Mouse (Mus musculus): ENCODE measurements around the gene Gm17087. TPM values are rescaled to one million over a fixed set of nuclear protein-coding genes. Genes with fewer than 3 reads are reported as not detected.

Gene Gm17087
- polyA plus RNA-seq, 1 experiment = not detected

GRCm38 (mm10) chr17:8552346-8553035, 14.3 kb downstream of the Gm17087 start:
- Histone ChIP-seq H3K27ac (ENCODE audit: insufficient read depth, low read length) (no peak overlapping the region), H3K4me3 (ENCODE audit: insufficient read depth, low read length) (no peak overlapping the region), H3K4me1 (ENCODE audit: control insufficient read depth, insufficient read depth, low read length) (no peaks in the 10 kb centered on the region)
- TF ChIP-seq POLR2A (IDR thresholded peaks at IDR 0.05; ENCODE audit: extremely low read depth, insufficient read depth, low read length) (no peak), CTCF (IDR thresholded peaks at IDR 0.05; ENCODE audit: extremely low read depth, insufficient read depth, low read length) (no peak)

DNA sequence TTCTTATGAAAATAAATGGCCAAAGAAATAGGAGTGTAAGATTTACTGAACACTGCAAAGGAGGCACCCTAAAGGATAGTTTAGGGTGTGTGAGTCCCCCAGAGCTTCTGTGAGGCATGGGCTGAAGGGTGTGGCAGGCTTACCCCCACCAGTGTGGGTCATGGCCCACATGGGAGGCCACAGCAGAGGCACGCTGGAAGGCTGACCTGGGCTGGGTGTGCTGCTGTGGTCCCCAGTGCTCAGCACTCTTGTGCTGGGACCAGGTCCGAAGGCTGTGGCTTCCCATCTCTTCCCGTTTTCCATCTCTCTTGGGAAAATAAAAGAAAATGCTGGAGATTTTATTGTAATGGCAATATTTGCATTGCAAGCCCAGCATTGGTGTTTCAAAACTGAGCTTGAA, 15.1 kb downstream of the Gm17087 start:
- Histone ChIP-seq H3K27ac (ENCODE audit: insufficient read depth, low read length) (no peak overlapping the region), H3K4me3 (ENCODE audit: insufficient read depth, low read length) (no peak overlapping the region), H3K4me1 (ENCODE audit: control insufficient read depth, insufficient read depth, low read length) (no peaks in the 10 kb centered on the region)
- no peak for TF ChIP-seq CTCF (IDR thresholded peaks at IDR 0.05; ENCODE audit: extremely low read depth, insufficient read depth, low read length)

DNA sequence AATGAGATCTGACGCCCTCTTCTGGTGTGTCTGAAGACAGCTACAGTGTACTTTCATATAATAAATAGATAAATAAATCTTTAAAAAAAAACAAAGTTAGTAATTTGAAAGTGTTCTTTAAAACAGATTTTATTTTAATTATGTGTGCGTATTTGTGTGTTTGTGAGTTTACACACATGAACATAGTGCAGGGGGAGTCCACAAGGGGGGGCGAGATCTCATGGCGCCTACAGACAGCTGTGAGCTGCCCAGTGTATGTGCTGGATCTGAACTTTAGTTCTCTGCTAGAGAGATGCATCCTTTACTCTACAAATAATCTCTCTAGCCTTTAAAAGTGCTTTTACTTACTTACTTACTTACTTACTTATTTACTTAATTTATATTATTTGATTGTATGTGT, 18.0 kb downstream of the Gm17087 start:
- no peaks in the 10 kb centered on the region for H3K4me1 ChIP-seq (ENCODE audit: control insufficient read depth, insufficient read depth, low read length)
- no peak overlapping the region for H3K27ac ChIP-seq (ENCODE audit: insufficient read depth, low read length)
- H3K4me3 ChIP-seq (ENCODE audit: insufficient read depth, low read length) = no peak overlapping the region
- TF ChIP-seq CTCF (IDR thresholded peaks at IDR 0.05; ENCODE audit: extremely low read depth, insufficient read depth, low read length) (no peak), POLR2A (IDR thresholded peaks at IDR 0.05; ENCODE audit: extremely low read depth, insufficient read depth, low read length) (no peak)

GRCm38 (mm10) chr17:8546366-8546765, 20.4 kb downstream of the Gm17087 start:
- Histone ChIP-seq H3K27ac (ENCODE audit: insufficient read depth, low read length) (no peak overlapping the region), H3K4me3 (ENCODE audit: insufficient read depth, low read length) (no peak overlapping the region), H3K4me1 (ENCODE audit: control insufficient read depth, insufficient read depth, low read length) (no peaks in the 10 kb centered on the region)
- TF ChIP-seq POLR2A (IDR thresholded peaks at IDR 0.05; ENCODE audit: extremely low read depth, insufficient read depth, low read length) (no peak), CTCF (IDR thresholded peaks at IDR 0.05; ENCODE audit: extremely low read depth, insufficient read depth, low read length) (no peak)

- TF ChIP-seq POLR2A (IDR thresholded peaks at IDR 0.05; ENCODE audit: extremely low read depth, insufficient read depth, low read length) (no peak), CTCF (IDR thresholded peaks at IDR 0.05; ENCODE audit: extremely low read depth, insufficient read depth, low read length) (no peak)
- no peak overlapping the region for H3K4me3 ChIP-seq (ENCODE audit: insufficient read depth, low read length)
- H3K4me1 ChIP-seq (ENCODE audit: control insufficient read depth, insufficient read depth, low read length) = no peaks in the 10 kb centered on the region
- no peak overlapping the region for H3K27ac ChIP-seq (ENCODE audit: insufficient read depth, low read length)
Measured at GRCm38 (mm10) chr17:8541974-8542538, 24.7 kb downstream of the Gm17087 start.

- TF ChIP-seq POLR2A (IDR thresholded peaks at IDR 0.05; ENCODE audit: extremely low read depth, insufficient read depth, low read length) = no peak
- no peak for TF ChIP-seq CTCF (IDR thresholded peaks at IDR 0.05; ENCODE audit: extremely low read depth, insufficient read depth, low read length)
- H3K27ac ChIP-seq (ENCODE audit: insufficient read depth, low read length) = no peak overlapping the region
- no peaks in the 10 kb centered on the region for H3K4me1 ChIP-seq (ENCODE audit: control insufficient read depth, insufficient read depth, low read length)
- no peak overlapping the region for H3K4me3 ChIP-seq (ENCODE audit: insufficient read depth, low read length)
Measured at GRCm38 (mm10) chr17:8538102-8538501, 28.6 kb downstream of the Gm17087 start.

DNA sequence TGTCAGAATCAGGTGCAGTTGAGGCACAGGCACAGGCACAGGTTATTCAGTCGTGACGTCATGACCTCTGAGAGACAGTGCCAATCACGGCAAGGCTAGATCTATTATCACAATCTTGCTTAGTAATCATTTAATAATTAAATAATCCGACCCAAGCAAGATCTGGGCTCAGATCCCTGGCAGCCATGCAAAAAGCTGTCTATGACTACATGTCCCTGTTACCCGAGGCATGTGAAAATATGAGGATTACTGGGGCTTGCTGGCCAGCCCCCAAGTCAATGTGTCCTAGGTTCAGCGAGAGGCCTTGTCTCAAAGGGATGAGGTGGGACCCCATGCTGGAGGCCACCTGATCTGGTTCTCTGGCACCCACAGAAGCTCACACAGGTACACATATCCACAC, 30.2 kb downstream of the Gm17087 start:
- Histone ChIP-seq H3K27ac (ENCODE audit: insufficient read depth, low read length) (no peak overlapping the region), H3K4me3 (ENCODE audit: insufficient read depth, low read length) (no peak overlapping the region), H3K4me1 (ENCODE audit: control insufficient read depth, insufficient read depth, low read length) (no peaks in the 10 kb centered on the region; the same call in 1 of the 2 replicates)
- TF ChIP-seq POLR2A (IDR thresholded peaks at IDR 0.05; ENCODE audit: extremely low read depth, insufficient read depth, low read length) = no peak
- TF ChIP-seq CTCF (IDR thresholded peaks at IDR 0.05; ENCODE audit: extremely low read depth, insufficient read depth, low read length) = no peak

GRCm38 (mm10) chr17:8533828-8534227, 32.9 kb downstream of the Gm17087 start:
- Histone ChIP-seq H3K4me3 (ENCODE audit: insufficient read depth, low read length) (no peak overlapping the region), H3K4me1 (ENCODE audit: control insufficient read depth, insufficient read depth, low read length) (peaks cover 2% of the 10 kb centered on the region), H3K27ac (ENCODE audit: insufficient read depth, low read length) (no peak overlapping the region)
- TF ChIP-seq POLR2A (IDR thresholded peaks at IDR 0.05; ENCODE audit: extremely low read depth, insufficient read depth, low read length) (no peak), CTCF (IDR thresholded peaks at IDR 0.05; ENCODE audit: extremely low read depth, insufficient read depth, low read length) (peak; percentile 35)

DNA sequence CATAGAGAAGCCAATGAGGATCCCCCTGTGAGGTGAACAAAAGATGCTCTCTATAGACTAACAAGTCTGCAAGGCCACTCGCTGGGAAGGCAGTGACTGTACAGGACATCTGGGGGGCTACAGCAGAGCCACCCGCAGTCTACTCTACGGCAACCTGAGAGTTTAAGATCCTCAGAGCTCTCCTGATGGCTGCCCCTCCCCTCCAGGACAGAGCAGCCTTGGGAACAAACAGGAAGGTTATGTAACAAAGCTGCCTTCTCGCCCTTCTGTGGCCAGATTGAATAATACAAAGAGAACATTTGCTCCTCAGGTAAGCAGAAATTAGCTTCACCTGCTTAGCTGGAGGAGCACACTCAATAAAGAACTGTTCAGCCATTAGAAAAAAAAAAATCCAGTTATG, 34.1 kb downstream of the Gm17087 start:
- no peak for TF ChIP-seq POLR2A (IDR thresholded peaks at IDR 0.05; ENCODE audit: extremely low read depth, insufficient read depth, low read length)
- TF ChIP-seq CTCF (IDR thresholded peaks at IDR 0.05; ENCODE audit: extremely low read depth, insufficient read depth, low read length) = no peak
- H3K4me3 ChIP-seq (ENCODE audit: insufficient read depth, low read length) = no peak overlapping the region
- peaks cover 2% of the 10 kb centered on the region for H3K4me1 ChIP-seq (ENCODE audit: control insufficient read depth, insufficient read depth, low read length)
- H3K27ac ChIP-seq (ENCODE audit: insufficient read depth, low read length) = no peak overlapping the region

GRCm38 (mm10) chr17:8528641-8529040, 38.1 kb downstream of the Gm17087 start:
- TF ChIP-seq POLR2A (IDR thresholded peaks at IDR 0.05; ENCODE audit: extremely low read depth, insufficient read depth, low read length) (no peak), CTCF (IDR thresholded peaks at IDR 0.05; ENCODE audit: extremely low read depth, insufficient read depth, low read length) (no peak)
- Histone ChIP-seq H3K4me1 (ENCODE audit: control insufficient read depth, insufficient read depth, low read length) (peaks cover 6% of the 10 kb centered on the region), H3K27ac (ENCODE audit: insufficient read depth, low read length) (no peak overlapping the region), H3K4me3 (ENCODE audit: insufficient read depth, low read length) (no peak overlapping the region)
